Mouse (Mus musculus): ENCODE data around the gene Islr. TPM values are rescaled to one million over a fixed set of nuclear protein-coding genes. Genes with fewer than 3 reads are reported as not detected.

The Islr gene
- total and polyA plus RNA-seq, 3 experiments = not detected

GRCm38 (mm10) chr9:58249592-58250192, 45.6 kb upstream of the Islr start, which contains the start of gene Pml (continued):
- TF ChIP-seq GABPA (IDR thresholded peaks at IDR 0.05; ENCODE audit: low read depth, low read length) (no peak), MAFK (IDR thresholded peaks at IDR 0.05; ENCODE audit: borderline replicate concordance, low read depth, low read length) (no peak), SIN3A (IDR thresholded peaks at IDR 0.05; ENCODE audit: low read length) (peak; percentile 70; the same call in 1 of the 2 replicates), ETS1 (IDR thresholded peaks at IDR 0.05; ENCODE audit: low read depth, low read length) (0 out of 2 replicates have a peak, but pooled peaks have one; percentile 14), USF2 (IDR thresholded peaks at IDR 0.05; ENCODE audit: borderline replicate concordance in 1 of 2, insufficient read depth in 1 of 2, low read depth in 1 of 2, low read length in 2 of 2) (no peak), TCF12 (IDR thresholded peaks at IDR 0.05; ENCODE audit: low read depth, low read length) (peak; percentile 64; the same call in 1 of the 2 replicates), HCFC1 (IDR thresholded peaks at IDR 0.05; ENCODE audit: low read depth, low read length) (no peak; the same call in none of the 2 replicates), NRF1 (IDR thresholded peaks at IDR 0.05; ENCODE audit: insufficient read depth, low read depth, low read length, poor library complexity, severe bottlenecking) (no peak)

GRCm38 (mm10) chr9:58248746-58249413, 44.8 kb upstream of the Islr start:
- no peaks in the 10 kb centered on the region for H3K27me3 ChIP-seq (ENCODE audit: control insufficient read depth in 1 of 2, insufficient read depth in 2 of 2, low read length in 2 of 2)
- H3K9me3 ChIP-seq (replicated peaks; ENCODE audit: insufficient read depth, low read length) = no peaks in the 10 kb centered on the region
- peak; percentile 63 for DNase-seq (ENCODE audit: low read depth, low spot score)
- peak overlapping the region; percentile 73 for H3K9ac ChIP-seq (ENCODE audit: control insufficient read depth, low read depth, low read length, poor library complexity, severe bottlenecking)
- peaks cover 6 to 24% of the 10 kb centered on the region in 2 experiments for H3K4me1 ChIP-seq (ENCODE audit: control insufficient read depth in 1 of 2, insufficient read depth in 2 of 2, low read length in 2 of 2)
- peaks cover 34% of the 10 kb centered on the region for H3K79me2 ChIP-seq (ENCODE audit: control insufficient read depth, insufficient read depth, low read length, poor library complexity)
- peak overlapping the region; percentile 82 for H3K27ac ChIP-seq (ENCODE audit: control insufficient read depth, low read depth, low read length)
- peak overlapping the region; percentile 59 to 81 for H3K4me3 ChIP-seq (ENCODE audit: control insufficient read depth in 1 of 2, insufficient read depth in 1 of 2, low read depth in 2 of 2, low read length in 2 of 2)
- peaks cover 0 to 28% of the 10 kb centered on the region in 2 experiments; a peak in 2 of 4 replicates for H3K36me3 ChIP-seq (ENCODE audit: control insufficient read depth in 1 of 2, insufficient read depth in 2 of 2, low read length in 2 of 2)
- TF ChIP-seq MAX (IDR thresholded peaks at IDR 0.05; ENCODE audit: low read length) = peak; percentile 7
- no peak for TF ChIP-seq ZKSCAN1 (IDR thresholded peaks at IDR 0.05; ENCODE audit: low read depth, low read length)
- TF ChIP-seq BHLHE40 (IDR thresholded peaks at IDR 0.05; ENCODE audit: borderline replicate concordance, low read depth, low read length) = no peak
- TF ChIP-seq TBP (IDR thresholded peaks at IDR 0.05; ENCODE audit: low read depth, low read length) = no peak
- no peak for TF ChIP-seq MAFK (IDR thresholded peaks at IDR 0.05; ENCODE audit: borderline replicate concordance, low read depth, low read length)
- TF ChIP-seq ZC3H11A (IDR thresholded peaks at IDR 0.05; ENCODE audit: low read depth, low read length) = no peak
- no peak for TF ChIP-seq POLR2AphosphoS2 (IDR thresholded peaks at IDR 0.05; ENCODE audit: low read length)
- no peak for TF ChIP-seq CHD2 (IDR thresholded peaks at IDR 0.05; ENCODE audit: low read length)
- no peak for TF ChIP-seq NELFE (IDR thresholded peaks at IDR 0.05; ENCODE audit: low read depth, low read length)
- TF ChIP-seq NRF1 (IDR thresholded peaks at IDR 0.05; ENCODE audit: insufficient read depth, low read depth, low read length, poor library complexity, severe bottlenecking) = no peak
- TF ChIP-seq MAZ (IDR thresholded peaks at IDR 0.05; ENCODE audit: low read depth, low read length) = 0 out of 2 replicates have a peak, but pooled peaks have one; percentile 29
- no peak for TF ChIP-seq USF1 (IDR thresholded peaks at IDR 0.05; ENCODE audit: low read depth, low read length)
- no peak for TF ChIP-seq ZNF384 (IDR thresholded peaks at IDR 0.05; ENCODE audit: low read depth, low read length)
- no peak for TF ChIP-seq GATA1 (IDR thresholded peaks at IDR 0.05; ENCODE audit: low read depth, low read length)
- TF ChIP-seq POLR2AphosphoS5 (IDR thresholded peaks at IDR 0.05; ENCODE audit: borderline replicate concordance, low read depth, low read length) = no peak
- 0 out of 4 replicates have a peak, but pooled peaks of 1 of the 2 experiments have one; percentile 13 for TF ChIP-seq EP300 (IDR thresholded peaks at IDR 0.05; ENCODE audit: low read depth in 1 of 2, low read length in 2 of 2)
- TF ChIP-seq KAT2A (conservative IDR thresholded peaks at IDR 0.05; ENCODE audit: low read depth, low read length) = no peak
- TF ChIP-seq UBTF (IDR thresholded peaks at IDR 0.05; ENCODE audit: borderline replicate concordance, insufficient read depth, low read depth, low read length) = no peak
- TF ChIP-seq CTCF (IDR thresholded peaks at IDR 0.05 in 2 of 3, conservative IDR thresholded peaks at IDR 0.05 in 1 of 3; ENCODE audit: control insufficient read depth in 1 of 3, insufficient read depth in 1 of 3, low read depth in 2 of 3, low read length in 3 of 3, poor library complexity in 1 of 3, severe bottlenecking in 1 of 3) = no peak
- peak; percentile 93; the same call in 1 of the 2 replicates for TF ChIP-seq CHD1 (IDR thresholded peaks at IDR 0.05; ENCODE audit: low read depth, low read length)
- no peak for TF ChIP-seq ELF1 (IDR thresholded peaks at IDR 0.05; ENCODE audit: low read depth, low read length)
- TF ChIP-seq MYB (IDR thresholded peaks at IDR 0.05; ENCODE audit: low read depth, low read length) = no peak
- no peak for TF ChIP-seq GABPA (IDR thresholded peaks at IDR 0.05; ENCODE audit: low read depth, low read length)
- TF ChIP-seq SIN3A (IDR thresholded peaks at IDR 0.05; ENCODE audit: low read length) = peak; percentile 42; the same call in 1 of the 2 replicates
- TF ChIP-seq ZMIZ1 (IDR thresholded peaks at IDR 0.05; ENCODE audit: low read depth, low read length) = no peak
- no peak for TF ChIP-seq POLR2A (IDR thresholded peaks at IDR 0.05; ENCODE audit: control insufficient read depth in 1 of 2, insufficient read depth in 1 of 2, low read depth in 1 of 2, low read length in 2 of 2, poor library complexity in 1 of 2)
- no peak for TF ChIP-seq TCF12 (IDR thresholded peaks at IDR 0.05; ENCODE audit: low read depth, low read length)
- TF ChIP-seq TAL1 (IDR thresholded peaks at IDR 0.05; ENCODE audit: low read length) = no peak
- no peak for TF ChIP-seq SMC3 (IDR thresholded peaks at IDR 0.05; ENCODE audit: low read depth, low read length)

Measured in MEL (cell line).